Comparison of ENCODE assay signal across 13 mouse cellular contexts in the genomic region with DNA sequence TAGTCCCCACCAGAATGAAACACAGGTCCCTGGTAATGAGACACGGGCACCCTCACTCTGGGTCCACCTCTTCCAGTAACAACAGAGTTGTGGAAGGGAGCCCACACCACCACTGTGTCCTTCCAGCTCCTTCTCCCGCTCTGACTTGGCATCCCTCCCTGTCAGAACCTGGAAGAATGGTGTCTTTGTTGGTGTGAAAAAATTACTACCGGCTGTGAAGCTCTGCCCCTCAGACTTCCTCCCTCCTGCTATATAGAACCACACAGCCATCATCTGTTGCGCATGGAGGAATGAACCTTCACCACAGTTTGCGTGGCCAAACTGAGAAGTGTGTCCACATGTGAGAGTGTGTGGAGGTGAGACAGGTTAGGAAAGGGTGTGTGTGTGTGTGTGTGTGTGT. TPM values are rescaled to one million over a fixed set of nuclear protein-coding genes. Genes with fewer than 3 reads are reported as not detected.
"Had no signal": no experiment of that assay in that cellular context is flagged by ENCODE, and none has a peak within 500 bp of the region (broad histone marks: within the 10 kb centered on the region; RNA-seq: fewer than 3 reads in every experiment).

No protein-coding gene starts in this region.

- H3K27me3 ChIP-seq: kidney, embryonic 15.5 days; liver, embryonic 12.5 days; neural tube, embryonic 15.5 days had no signal

- H3K9ac ChIP-seq: kidney, embryonic 15.5 days; liver, embryonic 12.5 days; lung, embryonic 14.5 days; neural tube, embryonic 15.5 days had no signal

- H3K4me1 ChIP-seq: liver, embryonic 12.5 days; neural tube, embryonic 15.5 days had no signal

- H3K27ac ChIP-seq: kidney, embryonic 15.5 days; liver, embryonic 12.5 days; midbrain, embryonic 10.5 days; neural tube, embryonic 15.5 days; stomach, postnatal 0 days had no signal

- H3K4me2 ChIP-seq: kidney, embryonic 15.5 days; liver, embryonic 12.5 days; lung, embryonic 14.5 days; neural tube, embryonic 15.5 days had no signal

- DNase-seq: kidney, adult 18-20 months; kidney, postnatal 14 days; lung, embryonic 14.5 days; lung, postnatal 10 days; lung, postnatal 4 days; midbrain, embryonic 14.5 days had no signal

- H3K9me3 ChIP-seq: kidney, embryonic 15.5 days; liver, embryonic 12.5 days; midbrain, embryonic 10.5 days; neural tube, embryonic 15.5 days had no signal

- ATAC-seq: liver, embryonic 12.5 days had no signal

- H3K4me3 ChIP-seq: kidney, embryonic 15.5 days; liver, embryonic 12.5 days; midbrain, embryonic 10.5 days; myocyte; neural tube, embryonic 15.5 days had no signal

- H3K36me3 ChIP-seq: kidney, embryonic 15.5 days; liver, embryonic 12.5 days; midbrain, embryonic 10.5 days; neural tube, embryonic 15.5 days had no signal

RNA-seq across cellular contexts. Expression of a gene that starts 30.7 kb away (rescaled TPM):
- polyA plus RNA-seq: liver, embryonic 16.5 days had no signal
